Mouse (Mus musculus): ENCODE measurements around the gene Slc26a5.

- TF ChIP-seq E2F4 (IDR thresholded peaks at IDR 0.05; ENCODE audit: borderline replicate concordance, low read depth, low read length) (no peak), GABPA (IDR thresholded peaks at IDR 0.05; ENCODE audit: low read depth, low read length) (no peak), EP300 (IDR thresholded peaks at IDR 0.05; ENCODE audit: low read depth in 1 of 2, low read length in 2 of 2) (no peak), POLR2A (IDR thresholded peaks at IDR 0.05; ENCODE audit: control insufficient read depth in 1 of 2, insufficient read depth in 1 of 2, low read depth in 1 of 2, low read length in 2 of 2, poor library complexity in 1 of 2) (no peak), GATA1 (IDR thresholded peaks at IDR 0.05; ENCODE audit: low read depth, low read length) (no peak), HCFC1 (IDR thresholded peaks at IDR 0.05; ENCODE audit: low read depth, low read length) (no peak), CTCF (IDR thresholded peaks at IDR 0.05 in 2 of 3, conservative IDR thresholded peaks at IDR 0.05 in 1 of 3; ENCODE audit: control insufficient read depth in 1 of 3, insufficient read depth in 1 of 3, low read depth in 2 of 3, low read length in 3 of 3, poor library complexity in 1 of 3, severe bottlenecking in 1 of 3) (no peak)
Measured at GRCm38 (mm10) chr5:21912835-21913530, 47.6 kb upstream of the Slc26a5 start.

Data from MEL (cell line).